Mouse (Mus musculus) bone marrow, adult 2 months (tissue): ENCODE data around the gene Magi2.

Experiments used
- CTCF ChIP-seq: fragments of 200-500 bp; IDR thresholded peaks from 2 replicates; pipeline ENCODE4 v1.5.1; 2011; ENCODE audit warnings: low read length, control low read depth; ENCODE audit not compliant: control insufficient read depth, insufficient read depth
- POLR2A ChIP-seq: fragments of 200-500 bp; IDR thresholded peaks from 2 replicates; pipeline ENCODE4 v1.6.1; 2011; ENCODE audit warnings: low read depth, mild to moderate bottlenecking, control low read depth, low read length, borderline replicate concordance; ENCODE audit not compliant: control insufficient read depth

- no peak for TF ChIP-seq POLR2A
- no peak for TF ChIP-seq CTCF
These were observed 1356.8 kb downstream of the Magi2 start for GRCm38 (mm10) chr5:20583639-20584038.
